Mouse (Mus musculus) E14TG2a.4 (cell line): ENCODE measurements at regions not wholly inside any gene's neighbourhood (a gene's known extent, or its start where the extent isn't known, plus 50 kb on each side); places are given as distances from the start of the nearest gene placed in this dataset.
"Not testable (repeated sequence)": the region's sequence is repeated elsewhere in the genome, so short reads cannot be mapped to it uniquely, and the experiment has no call there.

Experiments used
- CTCF ChIP-seq: conservative IDR thresholded peaks from 2 replicates; pipeline ENCODE4 v1.5.1; 2014; ENCODE audit warnings: low read length
- POU5F1 ChIP-seq: IDR thresholded peaks from 2 replicates; pipeline ENCODE4 v1.6.1; 2014; ENCODE audit warnings: low read length, borderline replicate concordance

DNA sequence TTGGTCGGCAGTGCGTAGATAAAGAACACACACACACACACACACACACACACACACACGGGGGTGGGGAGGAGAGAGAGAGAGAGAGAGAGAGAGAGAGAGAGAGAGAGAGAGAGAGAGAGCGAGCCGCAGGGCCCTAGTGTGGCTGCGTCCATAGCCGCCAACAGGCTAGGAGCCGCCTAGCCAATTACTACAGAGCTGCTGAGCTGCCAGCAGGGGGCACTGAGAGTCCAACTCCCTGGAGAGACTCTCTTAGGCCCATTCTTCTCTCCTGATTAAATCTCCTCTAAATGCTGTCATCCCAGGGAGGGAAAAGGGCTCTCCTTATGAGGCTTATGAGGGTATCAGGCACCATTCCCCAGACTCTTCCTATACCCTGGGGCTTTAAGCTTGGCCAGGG, 114.3 kb upstream of the Sfswap start:
- TF ChIP-seq CTCF, POU5F1: not testable (repeated sequence)
